Mouse (Mus musculus) adrenal gland, postnatal 10 days (tissue): ENCODE data around the gene Ccdc9b. TPM values are rescaled to one million over a fixed set of nuclear protein-coding genes. Genes with fewer than 3 reads are reported as not detected.

Source experiments
- DNase-seq: peaks from one replicate; pipeline ENCODE4 v3.0.0; 2021; ENCODE audit warnings: mixed read lengths
- total RNA-seq, 2 experiments: library from RNA; stranded (reverse); gene quantifications; 2 replicates each; pipeline ENCODE4 v1.2.3; 2021

Ccdc9b gene
- total RNA-seq, 2 experiments from 2014 or later, result 3.2 to 5.5 TPM

- peak; percentile 55 for DNase-seq
These were observed 15.0 kb downstream of the Ccdc9b start for GRCm38 (mm10) chr2:118747301-118747960.

- DNase-seq, result peak; percentile 53
These were observed 16.3 kb downstream of the Ccdc9b start for GRCm38 (mm10) chr2:118745915-118746901.

DNA sequence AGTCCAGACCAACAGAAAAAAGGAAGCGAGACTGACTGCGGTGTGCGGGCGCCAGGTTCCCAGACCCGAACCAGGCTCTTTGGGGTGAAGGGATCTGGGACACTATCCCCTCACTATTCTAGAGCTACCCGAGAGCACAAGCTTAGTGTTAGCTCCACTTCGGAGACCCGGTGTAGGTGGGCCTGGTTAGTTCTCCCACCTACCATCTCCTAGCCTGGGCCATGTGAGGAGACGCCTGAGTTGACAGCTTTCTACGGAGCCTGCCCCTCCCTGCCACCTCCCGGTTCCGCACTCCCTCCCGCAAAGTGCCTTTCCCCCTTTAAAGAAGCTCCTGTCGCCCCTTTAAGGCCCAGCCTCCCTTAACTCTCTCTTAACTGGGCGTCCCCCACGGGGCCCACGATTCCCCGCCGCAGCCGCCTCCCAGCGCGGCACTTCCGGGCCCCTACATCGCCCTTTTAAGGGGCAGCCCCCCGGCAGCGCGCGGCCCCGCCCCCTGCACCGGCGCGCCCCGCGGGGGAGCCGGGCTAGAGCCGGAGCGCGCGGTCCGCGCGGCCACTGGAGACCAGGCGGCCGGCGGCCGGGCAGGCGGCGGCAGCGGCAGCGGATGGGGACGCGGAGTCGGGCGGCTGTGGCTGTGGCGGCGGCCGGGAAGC, 17.1 kb downstream of the Ccdc9b start, which contains the start of gene Inafm2:
Inafm2 (plus strand) TSS at position 527 of the 653 bp plus-strand sequence.
- DNase-seq, result peak; percentile 95

DNA sequence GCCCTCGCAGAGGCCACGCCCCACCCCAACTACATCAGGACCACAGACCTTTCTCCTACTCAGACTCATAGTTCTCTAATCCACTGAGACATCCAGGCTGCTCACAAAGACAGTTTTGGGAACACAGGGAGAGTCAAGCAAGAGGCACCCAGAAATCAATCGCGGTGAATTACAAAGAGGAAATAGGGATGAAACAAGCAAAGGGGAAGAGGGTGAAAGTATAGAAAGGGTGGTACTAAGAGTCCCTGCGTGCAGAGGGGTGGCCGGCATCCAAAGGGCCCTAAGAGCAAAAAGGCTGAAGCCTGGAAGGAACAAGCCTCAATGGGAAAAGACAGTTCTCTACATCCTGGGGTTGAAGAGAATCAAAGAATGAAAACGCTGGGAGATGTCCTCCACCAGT, 17.8 kb downstream of the Ccdc9b start:
- DNase-seq, result no peak

GRCm38 (mm10) chr2:118743261-118743943, 19.1 kb downstream of the Ccdc9b start:
- peak; percentile 55 for DNase-seq

- DNase-seq, result no peak
These were observed 21.3 kb downstream of the Ccdc9b start for GRCm38 (mm10) chr2:118741183-118741582.

DNA sequence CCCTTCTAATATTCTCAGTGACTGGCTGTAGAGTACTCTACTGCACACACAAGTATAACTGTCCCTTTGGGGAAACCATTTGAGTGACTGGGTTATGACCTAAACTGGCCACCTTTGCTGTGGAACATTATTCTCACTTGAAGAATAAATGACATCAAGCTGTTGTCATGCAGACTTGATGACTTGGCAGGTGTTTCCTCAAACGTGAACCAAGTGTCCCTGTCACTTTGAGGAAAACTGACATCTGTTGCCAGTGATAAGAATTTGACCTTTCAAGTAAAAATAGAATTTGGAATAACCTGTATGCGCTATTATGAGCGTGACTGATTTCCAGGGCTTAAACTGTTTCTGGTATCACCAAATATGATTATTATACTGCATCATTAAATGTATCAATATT, 22.1 kb downstream of the Ccdc9b start:
- no peak for DNase-seq

DNA sequence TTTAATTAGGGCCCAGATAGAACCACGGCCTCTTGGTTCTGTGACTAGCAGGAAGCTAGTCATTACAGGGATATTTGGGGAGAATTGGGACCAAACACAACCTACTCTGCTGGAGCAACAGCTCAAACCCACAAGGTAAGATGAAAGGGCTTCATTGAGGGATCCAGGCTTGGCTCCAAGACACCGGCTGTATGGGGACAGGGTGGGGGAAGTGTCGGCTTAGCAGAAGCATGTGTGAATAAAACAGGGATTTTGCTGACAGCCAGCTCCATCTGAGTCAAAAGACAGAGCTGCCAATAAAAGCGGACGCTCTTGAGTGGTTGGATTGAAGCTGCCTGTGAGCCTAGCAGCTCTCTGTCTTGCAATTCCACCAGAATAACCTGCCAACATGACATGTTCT, 29.1 kb downstream of the Ccdc9b start:
- no peak for DNase-seq

GRCm38 (mm10) chr2:118731981-118732380, 30.5 kb downstream of the Ccdc9b start:
- no peak for DNase-seq

- DNase-seq, result peak; percentile 90
These were observed 31.9 kb downstream of the Ccdc9b start for GRCm38 (mm10) chr2:118730622-118730915.

- DNase-seq, result no peak
These were observed 32.4 kb downstream of the Ccdc9b start for GRCm38 (mm10) chr2:118729816-118730621.

GRCm38 (mm10) chr2:118729194-118729593, 33.3 kb downstream of the Ccdc9b start:
- no peak for DNase-seq

GRCm38 (mm10) chr2:118728337-118728736, 34.1 kb downstream of the Ccdc9b start, which contains the start of gene Plcb2:
Gene Plcb2, minus strand, starts transcription at chr2:118728438.
- DNase-seq, result no peak

DNA sequence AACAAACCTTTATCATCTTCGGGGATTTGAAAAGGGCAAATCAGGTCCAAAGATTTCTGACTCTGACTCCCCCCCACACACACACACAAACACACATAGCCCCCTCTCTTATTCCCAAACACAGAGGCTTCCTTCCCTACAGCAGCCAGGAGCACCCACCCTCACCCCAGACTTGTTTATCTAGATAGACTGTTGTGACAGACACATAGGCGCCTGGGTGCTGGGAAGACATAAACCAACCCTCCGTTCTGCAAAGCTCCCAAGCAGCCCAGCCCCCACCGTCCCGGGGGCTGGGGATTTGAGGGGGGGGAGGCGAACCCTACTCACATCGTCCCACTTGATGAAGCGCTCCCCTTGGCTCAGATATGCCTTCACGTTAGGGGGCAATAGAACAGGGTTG, 34.5 kb downstream of the Ccdc9b start:
- no peak for DNase-seq

GRCm38 (mm10) chr2:118726873-118727272, 35.6 kb downstream of the Ccdc9b start:
- no peak for DNase-seq

DNA sequence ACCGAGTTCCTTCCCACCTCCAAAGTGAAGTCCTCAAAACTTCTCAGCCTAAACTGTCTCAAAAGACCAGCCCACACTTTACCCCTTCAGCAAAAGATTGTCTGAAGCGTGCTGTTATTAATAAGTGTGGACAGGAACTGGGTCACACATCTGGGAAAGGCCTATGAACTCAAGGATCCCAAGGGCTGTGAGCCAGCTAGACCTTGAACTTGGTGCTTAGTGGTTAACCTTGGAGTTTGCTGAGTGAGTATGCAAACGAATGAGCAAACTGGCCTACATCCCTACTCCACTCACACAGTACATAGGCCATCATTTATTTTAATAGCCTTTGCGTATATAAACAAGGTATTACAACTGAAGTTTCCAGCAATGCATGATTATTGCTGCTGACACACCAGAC, 37.0 kb downstream of the Ccdc9b start:
- peak; percentile 43 for DNase-seq

GRCm38 (mm10) chr2:118723693-118724486, 38.6 kb downstream of the Ccdc9b start:
- DNase-seq, result no peak

DNA sequence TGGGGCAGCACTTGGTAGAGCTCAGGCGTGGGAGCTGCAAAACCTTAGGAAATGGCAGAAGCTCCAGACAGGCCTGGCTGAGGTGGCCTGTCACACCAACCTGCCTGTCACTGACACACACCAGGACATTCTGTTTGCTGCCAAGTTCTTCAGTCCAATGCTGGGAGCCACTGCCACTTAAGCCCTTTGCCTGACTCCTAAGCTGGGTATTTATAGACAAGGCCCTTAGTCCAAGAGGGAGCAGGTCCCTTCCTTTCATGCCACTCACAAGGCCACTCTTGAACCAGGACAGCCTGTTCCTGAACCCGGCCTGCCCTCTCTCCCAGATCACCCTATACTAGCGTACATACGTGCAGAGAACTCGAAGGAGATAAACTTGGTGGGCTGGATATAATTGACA, 45.8 kb downstream of the Ccdc9b start:
- no peak for DNase-seq

DNA sequence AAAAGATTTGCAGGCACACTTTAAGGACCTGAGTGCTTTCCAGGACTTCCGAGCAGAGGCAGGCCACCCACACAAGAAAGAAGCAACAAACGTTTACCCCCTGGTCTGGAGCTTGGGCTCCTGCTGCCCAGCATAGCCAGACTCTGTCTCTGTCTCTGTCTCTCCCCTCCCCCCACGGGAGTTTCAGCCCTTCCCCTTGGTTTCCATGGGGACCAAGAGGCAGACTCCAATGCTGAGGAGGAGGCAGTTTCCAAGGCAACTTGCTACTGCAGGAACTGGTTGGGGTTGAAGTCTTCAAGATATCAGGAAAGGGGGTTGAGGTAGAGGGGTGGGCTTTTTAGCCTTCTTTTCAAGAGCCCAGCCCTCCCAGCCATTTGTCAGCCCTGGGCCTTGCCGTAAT, 48.2 kb downstream of the Ccdc9b start:
- DNase-seq, result no peak

- no peak for DNase-seq
These were observed 48.8 kb downstream of the Ccdc9b start for GRCm38 (mm10) chr2:118713631-118714030.
